Mouse (Mus musculus): Measurements from ENCODE around the gene Megf8.
A peak's percentile ranks its signal among the peaks of the same experiment; 100 is the strongest.

The Megf8 gene

GRCm38 (mm10) chr7:25334472-25334871, 17.5 kb downstream of the Megf8 start:
- no peak for DNase-seq (ENCODE audit: low read depth)

- DNase-seq (ENCODE audit: low read depth) = no peak
Observed at GRCm38 (mm10) chr7:25339329-25339728, 22.4 kb downstream of the Megf8 start.

- no peak for DNase-seq (ENCODE audit: low read depth)
Observed at GRCm38 (mm10) chr7:25341000-25341784, 24.2 kb downstream of the Megf8 start.

- no peak for DNase-seq (ENCODE audit: low read depth)
Observed at GRCm38 (mm10) chr7:25348861-25349260, 31.9 kb downstream of the Megf8 start.

- no peak for DNase-seq (ENCODE audit: low read depth)
Observed at GRCm38 (mm10) chr7:25358721-25359206, 41.8 kb downstream of the Megf8 start.

- no peak for DNase-seq (ENCODE audit: low read depth)
Observed at GRCm38 (mm10) chr7:25363151-25363550, 46.2 kb downstream of the Megf8 start.

GRCm38 (mm10) chr7:25363632-25364031, 46.7 kb downstream of the Megf8 start:
- DNase-seq (ENCODE audit: low read depth) = no peak

GRCm38 (mm10) chr7:25365937-25366625, 49.1 kb downstream of the Megf8 start:
- DNase-seq (ENCODE audit: low read depth) = no peak

GRCm38 (mm10) chr7:25367632-25368293, 50.8 kb downstream of the Megf8 start:
- DNase-seq (ENCODE audit: low read depth) = no peak

GRCm38 (mm10) chr7:25368333-25368732, 51.4 kb downstream of the Megf8 start:
- DNase-seq (ENCODE audit: low read depth) = no peak

- no peak for DNase-seq (ENCODE audit: low read depth)
Observed at GRCm38 (mm10) chr7:25369058-25369749, 52.2 kb downstream of the Megf8 start, which contains the start of gene Cnfn. Cnfn (minus strand) TSS chr7:25369724.

- DNase-seq (ENCODE audit: low read depth) = no peak
Observed at GRCm38 (mm10) chr7:25372441-25372840, 55.5 kb downstream of the Megf8 start.

- DNase-seq (ENCODE audit: low read depth) = peak; percentile 70
Observed at GRCm38 (mm10) chr7:25376556-25376955, 59.6 kb downstream of the Megf8 start.

- no peak for DNase-seq (ENCODE audit: low read depth)
Observed at GRCm38 (mm10) chr7:25377100-25377700, 60.2 kb downstream of the Megf8 start.

GRCm38 (mm10) chr7:25378181-25379100, 61.5 kb downstream of the Megf8 start:
- DNase-seq (ENCODE audit: low read depth) = no peak

- no peak for DNase-seq (ENCODE audit: low read depth)
Observed at GRCm38 (mm10) chr7:25379551-25380351, 62.8 kb downstream of the Megf8 start.

GRCm38 (mm10) chr7:25380392-25381283, 63.7 kb downstream of the Megf8 start:
- peak; percentile 37 for DNase-seq (ENCODE audit: low read depth)

GRCm38 (mm10) chr7:25381284-25381680, 64.3 kb downstream of the Megf8 start:
- no peak for DNase-seq (ENCODE audit: low read depth)

- DNase-seq (ENCODE audit: low read depth) = no peak
Observed at GRCm38 (mm10) chr7:25382541-25382940, 65.6 kb downstream of the Megf8 start.

Data from c-Kit-positive CD71-positive TER-119-negative erythroid progenitor cells, embryonic 14.5 days (primary cell).